Mouse (Mus musculus): Measurements from ENCODE around the gene Dnph1. TPM values are rescaled to one million over a fixed set of nuclear protein-coding genes. Genes with fewer than 3 reads are reported as not detected.

The Dnph1 gene
- total and polyA plus RNA-seq, 2 experiments from 2014 or later: 9.9 to 19.2 TPM

- Histone ChIP-seq H3K4me3 (ENCODE audit: low read length) (no peak overlapping the region), H3K4me2 (ENCODE audit: low read depth, low read length) (no peak overlapping the region), H3K36me3 (ENCODE audit: insufficient read depth, low read length) (0 out of 2 replicates have a peak, but pooled peaks cover 5% of the 10 kb centered on the region), H3K9ac (replicated peaks; ENCODE audit: low read length) (no peak overlapping the region), H3K4me1 (ENCODE audit: insufficient read depth, low read length) (peaks cover 22% of the 10 kb centered on the region; the same call in 1 of the 2 replicates), H3K27me3 (ENCODE audit: insufficient read depth, low read length) (no peaks in the 10 kb centered on the region), H3K27ac (no peak overlapping the region), H3K9me3 (ENCODE audit: low read length) (no peaks in the 10 kb centered on the region)
- DNase-seq (ENCODE audit: low spot score): peak; percentile 40
- no peak for ATAC-seq
- peak; percentile 57 for TF ChIP-seq CTCF (IDR thresholded peaks at IDR 0.05; ENCODE audit: low read depth)
- 22% methylated on average over 10 of the region's 10 CpGs for WGBS
Measured at GRCm38 (mm10) chr17:46457791-46458190, 38.7 kb upstream of the Dnph1 start.

GRCm38 (mm10) chr17:46458439-46458838 is 38.1 kb upstream of the Dnph1 start:
- peaks cover 22% of the 10 kb centered on the region; the same call in 1 of the 2 replicates for H3K4me1 ChIP-seq (ENCODE audit: insufficient read depth, low read length)
- 0 out of 2 replicates have a peak, but pooled peaks cover 5% of the 10 kb centered on the region for H3K36me3 ChIP-seq (ENCODE audit: insufficient read depth, low read length)
- 32% methylated on average over 3 of the region's 3 CpGs for WGBS
- no peak for ATAC-seq
- no peak overlapping the region for H3K4me3 ChIP-seq (ENCODE audit: low read length)
- no peak overlapping the region for H3K27ac ChIP-seq
- no peak overlapping the region for H3K9ac ChIP-seq (replicated peaks; ENCODE audit: low read length)
- H3K27me3 ChIP-seq (ENCODE audit: insufficient read depth, low read length): no peaks in the 10 kb centered on the region
- DNase-seq (ENCODE audit: low spot score): no peak
- TF ChIP-seq CTCF (IDR thresholded peaks at IDR 0.05; ENCODE audit: low read depth): no peak
- H3K4me2 ChIP-seq (ENCODE audit: low read depth, low read length): no peak overlapping the region
- H3K9me3 ChIP-seq (ENCODE audit: low read length): no peaks in the 10 kb centered on the region

- no peak; the same call in 1 of the 2 replicates for ATAC-seq
- Histone ChIP-seq H3K27ac (no peak overlapping the region), H3K4me1 (ENCODE audit: insufficient read depth, low read length) (0 out of 2 replicates have a peak, but pooled peaks cover 5% of the 10 kb centered on the region), H3K9me3 (ENCODE audit: low read length) (no peaks in the 10 kb centered on the region), H3K27me3 (ENCODE audit: insufficient read depth, low read length) (no peaks in the 10 kb centered on the region), H3K4me3 (ENCODE audit: low read length) (no peak overlapping the region), H3K9ac (replicated peaks; ENCODE audit: low read length) (no peak overlapping the region), H3K4me2 (ENCODE audit: low read depth, low read length) (peak overlapping the region; percentile 39), H3K36me3 (ENCODE audit: insufficient read depth, low read length) (peaks cover 5% of the 10 kb centered on the region; the same call in 1 of the 2 replicates)
- 10% methylated on average over 31 of the region's 32 CpGs for WGBS
- no peak for DNase-seq (ENCODE audit: low spot score)
- TF ChIP-seq CTCF (IDR thresholded peaks at IDR 0.05; ENCODE audit: low read depth): no peak
Measured at GRCm38 (mm10) chr17:46460673-46461072, 35.8 kb upstream of the Dnph1 start.

DNA sequence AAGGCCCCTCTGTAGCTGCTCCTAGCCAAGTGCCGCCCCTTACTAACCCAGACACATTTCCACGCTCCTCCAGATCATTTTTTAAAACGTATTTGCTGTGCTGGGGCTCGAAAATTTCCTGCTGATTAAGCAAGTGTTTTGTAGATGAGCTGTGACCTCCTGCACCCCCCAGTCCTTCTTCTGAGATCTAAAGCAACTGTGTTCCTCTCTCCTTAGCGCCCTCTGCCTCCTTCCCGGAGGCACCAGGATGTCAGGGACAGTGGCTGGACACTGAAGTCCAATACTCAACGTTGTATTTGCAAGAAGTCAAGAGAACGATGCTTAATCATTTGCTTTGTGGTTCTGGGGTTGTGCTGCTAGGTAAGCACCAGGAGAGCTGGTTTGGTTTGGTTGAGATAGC is 35.2 kb upstream of the Dnph1 start:
- Histone ChIP-seq H3K4me1 (ENCODE audit: insufficient read depth, low read length) (no peaks in the 10 kb centered on the region), H3K4me3 (ENCODE audit: low read length) (no peak overlapping the region), H3K36me3 (ENCODE audit: insufficient read depth, low read length) (peaks cover 9% of the 10 kb centered on the region), H3K9ac (replicated peaks; ENCODE audit: low read length) (no peak overlapping the region), H3K27ac (no peak overlapping the region), H3K9me3 (ENCODE audit: low read length) (no peaks in the 10 kb centered on the region), H3K4me2 (ENCODE audit: low read depth, low read length) (peak overlapping the region; percentile 39; the same call in 1 of the 2 replicates), H3K27me3 (ENCODE audit: insufficient read depth, low read length) (no peaks in the 10 kb centered on the region)
- ATAC-seq (no peak), DNase-seq (ENCODE audit: low spot score) (peak; percentile 27)
- TF ChIP-seq CTCF (IDR thresholded peaks at IDR 0.05; ENCODE audit: low read depth): peak; percentile 42
- 28% methylated on average over 8 of the region's 8 CpGs for WGBS

DNA sequence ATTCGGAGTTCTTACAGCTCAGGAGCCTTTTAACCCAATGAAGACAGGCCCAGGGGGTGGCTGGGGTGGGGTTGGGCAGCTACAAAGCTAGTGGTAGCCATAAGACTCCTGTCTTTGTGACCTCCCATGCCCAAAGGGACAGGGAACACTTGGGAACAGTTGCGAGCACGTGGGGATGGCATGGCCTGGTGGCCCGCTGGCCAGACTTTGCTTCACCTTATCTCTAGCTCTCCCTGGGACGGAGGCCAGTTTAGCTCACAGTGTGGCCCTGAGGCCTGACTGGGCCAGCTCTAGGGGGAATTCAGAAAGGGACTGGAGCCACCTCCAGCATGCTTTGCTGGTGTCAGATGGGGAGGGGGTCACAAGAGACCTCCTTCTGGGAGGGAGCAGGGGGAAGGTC is 34.3 kb upstream of the Dnph1 start:
- Histone ChIP-seq H3K27me3 (ENCODE audit: insufficient read depth, low read length) (no peaks in the 10 kb centered on the region), H3K27ac (no peak overlapping the region), H3K4me3 (ENCODE audit: low read length) (no peak overlapping the region), H3K9ac (replicated peaks; ENCODE audit: low read length) (no peak overlapping the region), H3K36me3 (ENCODE audit: insufficient read depth, low read length) (peaks cover 17% of the 10 kb centered on the region), H3K9me3 (ENCODE audit: low read length) (no peaks in the 10 kb centered on the region), H3K4me1 (ENCODE audit: insufficient read depth, low read length) (no peaks in the 10 kb centered on the region), H3K4me2 (ENCODE audit: low read depth, low read length) (no peak overlapping the region)
- WGBS: 90% methylated on average over 5 of the region's 5 CpGs
- ATAC-seq (no peak), DNase-seq (ENCODE audit: low spot score) (no peak)
- no peak for TF ChIP-seq CTCF (IDR thresholded peaks at IDR 0.05; ENCODE audit: low read depth)

GRCm38 (mm10) chr17:46467830-46468229 is 28.7 kb upstream of the Dnph1 start:
- no peak overlapping the region for H3K4me2 ChIP-seq (ENCODE audit: low read depth, low read length)
- H3K9ac ChIP-seq (replicated peaks; ENCODE audit: low read length): no peak overlapping the region
- H3K4me1 ChIP-seq (ENCODE audit: insufficient read depth, low read length): no peaks in the 10 kb centered on the region
- 53% methylated on average over 9 of the region's 9 CpGs for WGBS
- no peaks in the 10 kb centered on the region for H3K27me3 ChIP-seq (ENCODE audit: insufficient read depth, low read length)
- ATAC-seq: no peak
- H3K27ac ChIP-seq: no peak overlapping the region
- H3K36me3 ChIP-seq (ENCODE audit: insufficient read depth, low read length): peaks cover 45% of the 10 kb centered on the region
- no peak for DNase-seq (ENCODE audit: low spot score)
- no peaks in the 10 kb centered on the region for H3K9me3 ChIP-seq (ENCODE audit: low read length)
- TF ChIP-seq CTCF (IDR thresholded peaks at IDR 0.05; ENCODE audit: low read depth): no peak
- no peak overlapping the region for H3K4me3 ChIP-seq (ENCODE audit: low read length)

DNA sequence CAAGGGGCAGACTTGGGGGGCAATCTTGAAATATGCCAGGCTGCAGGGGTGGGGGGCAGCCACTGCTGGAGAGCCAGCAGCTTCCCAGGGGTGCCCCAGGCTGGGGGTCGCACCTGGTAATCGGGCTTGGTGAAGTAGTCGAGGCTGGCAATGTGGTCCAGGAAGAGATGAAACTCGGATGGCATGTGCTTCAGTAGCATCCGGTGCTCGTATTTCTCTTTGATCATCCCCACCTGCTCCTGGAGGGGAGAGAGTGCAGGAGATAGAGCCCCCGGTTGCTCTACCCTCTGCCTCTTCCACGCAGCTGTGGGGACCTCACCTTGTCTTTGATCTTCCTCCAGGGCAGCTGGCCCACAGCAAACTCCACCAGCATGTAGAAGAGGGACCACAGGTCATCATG is 19.9 kb upstream of the Dnph1 start:
- no peak for TF ChIP-seq CTCF (IDR thresholded peaks at IDR 0.05; ENCODE audit: low read depth)
- H3K9ac ChIP-seq (replicated peaks; ENCODE audit: low read length): no peak overlapping the region
- H3K4me3 ChIP-seq (ENCODE audit: low read length): no peak overlapping the region
- no peaks in the 10 kb centered on the region for H3K9me3 ChIP-seq (ENCODE audit: low read length)
- 84% methylated on average over 8 of the region's 8 CpGs for WGBS
- H3K4me1 ChIP-seq (ENCODE audit: insufficient read depth, low read length): no peaks in the 10 kb centered on the region
- no peak overlapping the region for H3K27ac ChIP-seq
- peaks cover 52% of the 10 kb centered on the region; the same call in 1 of the 2 replicates for H3K36me3 ChIP-seq (ENCODE audit: insufficient read depth, low read length)
- ATAC-seq (no peak), DNase-seq (ENCODE audit: low spot score) (no peak)
- no peaks in the 10 kb centered on the region for H3K27me3 ChIP-seq (ENCODE audit: insufficient read depth, low read length)
- no peak overlapping the region for H3K4me2 ChIP-seq (ENCODE audit: low read depth, low read length)

All from hindbrain, postnatal 0 days (tissue).